Mouse (Mus musculus) MN1 (cell line): Measurements from ENCODE around the gene Olfr90.
"Not testable (repeated sequence)": the region's sequence is repeated elsewhere in the genome, so short reads cannot be mapped to it uniquely, and the experiment has no call there.

Experiments used
- DNase-seq: peaks from one replicate; pipeline ENCODE4 v3.0.0-alpha.2; 2016; ENCODE audit warnings: low spot score

The Olfr90 gene

DNA sequence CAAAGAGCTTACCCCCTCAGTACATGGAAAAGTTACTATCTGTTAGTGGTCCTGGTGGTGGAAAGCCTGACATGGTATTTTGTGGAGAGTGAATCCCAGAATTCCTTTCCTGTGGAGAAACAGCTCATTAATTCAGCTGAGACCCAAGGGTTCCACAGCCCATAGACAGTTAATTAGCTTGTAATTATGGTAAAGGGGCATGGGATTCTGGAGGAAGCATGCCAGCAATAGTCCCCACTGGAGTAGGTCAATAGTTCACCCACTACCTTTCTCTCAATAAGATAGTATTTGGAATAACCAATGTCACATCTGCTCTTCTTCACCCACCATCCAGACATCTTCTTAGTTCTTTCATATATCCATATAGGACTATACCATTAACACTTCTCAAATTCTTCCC lies at the start of gene Olfr90:
Gene Olfr90, minus strand, starts transcription at position 101 of the 400 bp plus-strand sequence.
- no peak for DNase-seq

DNA sequence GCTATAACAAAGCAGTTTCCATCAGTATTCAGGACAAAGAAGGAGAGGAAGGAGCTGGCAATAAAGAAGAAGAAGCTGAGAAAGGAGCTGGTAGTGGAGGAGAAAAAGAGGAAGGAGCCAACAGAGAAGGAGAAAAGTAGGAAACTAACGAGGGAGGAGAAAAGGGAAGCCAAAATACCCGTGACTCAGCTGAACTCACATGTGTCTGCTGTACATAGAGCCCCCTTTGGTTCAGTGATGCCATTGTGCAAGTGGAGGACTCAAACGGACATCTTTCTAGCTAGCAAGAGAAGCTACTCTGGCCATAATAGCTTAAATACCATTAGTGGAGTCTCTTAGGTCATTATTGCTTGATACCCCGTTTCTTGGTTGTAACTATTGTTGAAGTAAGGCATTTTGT lies 43.1 kb upstream of the Olfr90 start:
- not testable (repeated sequence) for DNase-seq

DNA sequence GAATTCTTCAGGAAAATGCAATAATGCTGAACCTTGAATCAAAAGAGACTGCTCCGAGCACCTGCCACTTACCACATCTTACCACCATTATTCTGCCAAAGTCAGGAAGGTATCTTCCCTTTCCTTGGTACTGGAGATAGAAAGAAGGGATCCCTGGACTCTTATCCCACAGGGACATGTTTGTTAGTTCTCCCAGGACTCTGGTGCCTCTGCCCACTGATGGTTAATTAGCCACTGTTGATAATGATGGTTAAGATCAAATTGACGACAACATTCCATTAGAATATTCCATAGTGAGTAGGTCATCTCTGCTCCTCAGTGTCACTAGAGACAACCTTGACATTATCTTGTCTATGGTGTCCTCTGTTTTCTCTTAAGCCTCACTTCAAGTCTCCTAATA lies 31.7 kb upstream of the Olfr90 start, which contains the start of gene Olfr92:
Gene Olfr92, minus strand, starts transcription at position 101 of the 400 bp plus-strand sequence.
- DNase-seq, result no peak

DNA sequence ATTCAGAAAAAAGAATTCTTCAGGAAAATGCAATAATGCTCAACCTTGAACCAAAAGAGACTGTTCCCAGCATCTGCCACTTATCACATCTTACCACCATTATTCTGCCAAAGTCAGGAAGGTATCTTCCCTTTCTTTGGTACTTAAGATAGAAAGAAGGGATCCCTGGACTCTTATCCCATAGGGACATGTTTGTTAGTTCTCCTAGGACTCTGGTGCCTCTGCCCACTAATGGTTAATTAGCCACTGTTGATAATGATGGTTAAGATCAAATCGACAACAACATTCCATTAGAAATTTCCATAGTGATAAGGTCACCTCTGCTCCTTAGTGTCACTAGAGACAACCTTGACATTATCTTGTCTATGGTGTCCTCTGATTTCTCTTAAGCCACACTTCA lies 9.9 kb upstream of the Olfr90 start, which contains the start of gene Olfr91:
Gene Olfr91, minus strand, starts transcription at position 101 of the 400 bp plus-strand sequence.
- DNase-seq, result no peak

DNA sequence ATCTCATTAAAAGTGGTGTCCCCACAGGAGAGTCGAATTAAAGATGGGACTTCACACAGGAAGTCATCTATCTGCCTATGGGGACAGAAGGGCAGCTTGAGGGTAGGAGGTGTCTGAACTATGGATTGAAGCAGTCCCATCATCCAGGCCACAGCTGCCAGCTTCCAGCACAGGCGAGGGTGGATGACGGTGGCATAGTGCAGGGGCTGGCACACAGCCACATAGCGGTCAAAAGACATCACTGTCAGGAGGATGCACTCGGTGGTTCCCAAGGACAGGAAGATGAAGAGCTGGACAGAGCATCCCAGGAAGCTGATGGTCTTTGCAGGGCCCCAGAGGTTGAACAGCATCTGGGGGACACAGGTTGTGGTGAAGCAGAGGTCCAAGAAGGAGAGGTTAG lies 5.0 kb upstream of the Olfr90 start:
- DNase-seq, result no peak

DNA sequence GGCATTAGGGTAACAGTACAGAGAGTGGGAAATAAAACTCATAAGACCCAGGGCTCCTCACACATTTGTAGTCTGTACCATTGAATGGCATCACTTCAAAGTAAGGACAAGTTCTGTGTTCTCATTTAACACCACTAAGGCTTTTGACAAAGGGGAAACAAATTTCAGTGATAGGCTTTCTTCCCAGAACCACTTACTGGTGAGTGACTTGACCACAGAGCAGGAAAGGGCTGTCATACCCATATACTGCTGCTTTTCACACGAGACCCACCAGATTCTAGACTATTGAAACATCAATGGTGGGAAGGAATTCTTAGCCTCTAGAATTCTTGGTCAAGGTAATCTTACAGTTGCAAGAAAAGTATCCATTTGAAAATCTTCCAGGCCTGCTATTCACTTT lies 3.9 kb upstream of the Olfr90 start:
- no peak for DNase-seq

DNA sequence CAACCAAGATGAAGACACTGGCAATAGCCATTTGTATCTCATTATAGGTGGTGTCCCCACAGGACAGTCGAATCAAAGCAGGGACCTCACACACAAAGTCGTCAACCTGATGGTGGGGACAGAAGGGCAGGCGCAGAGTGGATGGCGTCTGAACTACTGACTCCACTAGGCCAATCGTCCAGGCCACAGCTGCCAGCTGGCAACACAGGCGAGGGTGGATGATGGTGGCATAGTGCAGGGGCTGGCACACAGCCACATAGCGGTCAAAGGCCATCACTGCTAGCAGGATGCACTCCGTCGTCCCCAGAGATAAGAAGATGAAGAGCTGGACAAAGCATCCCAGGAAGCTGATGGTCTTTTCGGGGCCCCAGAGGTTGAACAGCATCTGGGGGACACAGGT lies 2.8 kb downstream of the Olfr90 start:
- no peak for DNase-seq

DNA sequence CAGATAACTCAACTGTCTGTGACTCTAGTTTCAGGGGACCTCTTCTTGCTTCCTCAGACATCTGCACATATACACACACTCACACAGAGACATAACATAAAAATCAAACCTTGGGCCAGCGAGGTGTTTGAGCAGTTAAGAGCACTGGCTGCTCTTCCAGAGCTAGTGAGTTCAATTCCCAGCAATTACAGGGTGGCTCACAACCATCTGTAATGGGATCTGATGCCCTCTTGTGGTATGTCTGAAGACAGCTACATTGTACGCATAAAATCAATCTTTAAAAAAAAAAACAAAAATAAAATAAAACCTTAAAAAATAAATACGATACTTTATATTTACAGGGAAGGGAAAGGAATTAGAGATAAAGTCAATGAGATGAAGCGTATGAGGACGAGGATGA lies 3.7 kb downstream of the Olfr90 start:
- DNase-seq, result no peak

DNA sequence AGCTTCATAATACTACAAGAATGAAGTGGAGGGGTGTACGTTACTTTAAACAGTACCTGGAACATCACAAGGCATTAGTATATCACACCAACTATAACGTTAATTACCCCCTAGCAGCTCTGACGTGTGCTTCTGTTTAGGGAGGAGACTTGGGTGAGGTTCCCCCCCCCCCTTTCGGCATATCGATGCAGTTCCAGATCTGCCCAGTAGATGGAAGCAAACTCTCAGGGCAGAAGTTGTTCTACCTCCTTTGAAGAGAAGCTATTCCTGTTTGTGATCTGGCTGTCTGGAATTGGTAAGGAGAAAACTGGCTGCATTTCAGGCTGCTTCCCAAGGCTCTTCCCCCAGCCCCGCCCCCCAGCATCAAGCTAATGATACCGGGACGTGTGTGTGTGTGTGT lies 5.0 kb downstream of the Olfr90 start:
- peak; percentile 63 for DNase-seq

DNA sequence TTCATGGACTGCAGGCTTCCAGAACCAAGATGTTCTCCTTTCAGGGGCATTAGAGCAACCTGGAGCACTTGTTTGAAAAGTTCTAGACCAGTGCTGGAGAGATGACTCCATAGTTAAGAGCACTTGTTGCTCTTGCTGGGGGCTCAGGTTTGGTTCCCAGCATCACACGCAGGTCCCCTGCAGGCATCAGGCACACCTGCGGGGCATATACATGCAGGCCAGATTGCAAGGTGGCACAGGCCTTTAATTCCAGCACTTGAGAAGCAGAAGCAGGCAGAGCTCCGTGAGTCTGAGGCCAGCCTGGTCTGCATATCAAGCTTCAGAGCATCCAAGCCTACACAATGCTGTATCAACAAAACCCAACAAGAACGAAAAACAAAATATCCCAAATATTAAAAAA lies 6.6 kb downstream of the Olfr90 start:
- no peak for DNase-seq

DNA sequence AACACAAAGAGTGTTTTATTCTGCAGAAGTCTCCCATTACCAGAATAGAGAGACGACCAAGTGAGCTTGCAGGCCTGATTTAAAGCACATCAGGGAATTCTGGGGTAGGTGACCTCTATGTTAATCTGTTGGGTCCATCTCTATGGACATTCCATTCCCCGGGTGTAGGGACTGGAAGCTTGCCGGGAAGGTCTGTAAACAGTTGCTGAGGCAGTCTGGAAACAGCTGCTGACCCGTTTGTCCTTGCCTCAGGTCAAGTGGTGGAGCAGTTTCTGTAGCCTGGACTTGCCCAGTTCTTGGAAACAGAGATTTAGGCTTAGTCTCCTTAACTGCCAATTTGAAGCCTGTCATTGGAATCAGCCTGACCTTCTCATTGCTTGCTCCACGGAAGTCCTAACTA lies 8.2 kb downstream of the Olfr90 start:
- DNase-seq, result no peak

DNA sequence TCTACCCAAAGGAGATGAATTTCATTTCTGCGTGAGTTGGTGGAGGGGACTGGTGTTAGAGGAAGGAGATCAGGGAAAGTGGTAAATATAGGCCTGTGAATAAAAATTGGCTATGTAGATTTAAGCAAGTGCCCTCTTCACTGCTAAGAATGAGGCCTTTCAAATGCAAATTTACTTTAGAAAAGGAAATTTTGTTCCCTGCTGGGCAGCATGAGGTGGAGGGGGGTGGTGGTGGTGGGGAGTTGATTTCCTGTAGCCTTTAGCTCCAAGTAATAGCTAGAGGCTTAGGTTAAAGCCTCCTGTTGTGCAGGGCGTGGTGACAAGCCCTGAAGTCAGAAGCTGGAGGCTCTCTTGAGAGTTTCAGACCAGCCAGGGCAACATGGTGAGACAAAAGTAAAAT lies 9.3 kb downstream of the Olfr90 start:
- DNase-seq, result no peak

DNA sequence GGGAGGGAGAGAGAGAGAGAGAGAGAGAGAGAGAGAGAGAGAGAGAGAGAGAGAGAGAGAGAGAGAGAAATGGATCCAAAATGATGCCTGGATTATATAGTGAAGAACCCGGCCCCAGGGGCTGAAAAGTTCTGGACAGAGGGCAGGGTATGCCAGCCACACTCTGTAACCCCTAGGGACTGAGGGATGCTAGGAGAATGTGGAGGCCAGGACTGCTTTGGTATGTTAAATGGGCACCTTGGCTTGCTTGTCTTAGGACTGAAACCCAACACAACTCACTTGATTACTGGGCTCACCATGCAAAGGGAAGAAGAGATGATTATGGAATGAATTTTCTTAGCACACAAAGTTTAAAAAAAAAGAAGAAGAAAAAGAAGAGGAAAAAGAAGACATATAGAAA lies 10.1 kb downstream of the Olfr90 start:
- no peak for DNase-seq

DNA sequence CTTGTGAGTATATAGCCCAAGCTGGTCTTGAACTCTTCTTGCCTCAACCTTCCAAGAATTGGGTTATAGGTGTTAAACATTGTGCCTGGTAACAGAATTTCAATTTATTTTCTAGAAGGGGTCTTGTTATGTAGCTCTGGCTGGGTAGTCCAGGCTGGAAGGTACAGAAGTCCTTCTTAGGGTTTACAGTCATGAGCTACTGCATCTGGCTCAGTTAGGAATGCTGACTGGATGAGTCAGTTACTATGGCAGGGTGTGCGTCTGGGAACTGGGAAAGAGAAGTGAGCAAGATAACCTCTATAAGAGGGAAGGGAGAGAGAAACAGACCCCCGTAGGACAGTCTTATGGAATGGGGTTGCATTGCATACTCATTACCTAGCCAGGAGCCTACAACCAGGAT lies 12.5 kb downstream of the Olfr90 start:
- DNase-seq, result no peak

DNA sequence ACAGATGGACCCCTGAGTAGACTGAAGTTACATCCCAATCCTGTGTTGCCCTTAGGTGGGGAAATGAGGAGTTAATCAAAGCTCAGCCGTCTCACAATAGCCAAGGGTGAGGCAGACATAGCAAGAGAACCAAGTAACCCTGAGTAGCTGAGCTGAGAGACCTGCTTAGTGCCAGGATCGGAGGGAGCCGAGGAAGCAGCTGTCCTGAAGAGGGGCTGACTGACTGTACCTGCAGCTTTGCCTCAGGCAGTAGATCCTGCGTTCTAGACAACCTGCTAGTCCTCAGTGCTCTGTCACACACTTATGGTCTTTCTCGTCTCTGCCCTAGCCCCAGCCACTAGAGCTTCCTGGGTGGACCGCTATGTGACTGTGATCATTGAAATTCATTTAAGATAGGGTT lies 13.1 kb downstream of the Olfr90 start:
- no peak for DNase-seq

DNA sequence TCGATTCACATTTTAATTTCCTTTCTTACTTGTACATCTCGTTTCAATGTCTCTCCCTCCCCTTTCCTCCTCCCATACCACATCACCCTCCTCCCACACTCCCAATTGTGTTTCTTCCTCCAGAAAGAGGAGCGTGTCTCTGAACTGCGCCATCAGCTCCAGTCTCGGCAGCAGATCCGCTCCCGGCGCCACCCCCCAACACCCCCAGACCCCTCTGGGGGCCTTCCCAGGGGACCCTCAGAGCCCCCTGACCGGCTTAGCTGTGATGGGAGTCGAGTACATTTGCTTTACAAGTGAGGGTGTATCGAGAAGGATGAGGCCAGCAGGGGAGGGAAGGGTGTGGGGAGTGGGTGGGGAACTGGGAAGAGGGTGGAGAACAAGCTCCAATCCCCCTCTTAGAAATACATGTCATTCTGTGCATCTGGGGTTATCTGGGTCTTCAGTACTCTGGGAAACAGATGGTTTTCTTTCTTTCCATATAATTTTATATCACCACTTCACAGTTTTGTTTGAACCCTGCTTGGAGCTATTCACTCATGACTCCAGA lies 15.5 kb downstream of the Olfr90 start:
- no peak for DNase-seq

DNA sequence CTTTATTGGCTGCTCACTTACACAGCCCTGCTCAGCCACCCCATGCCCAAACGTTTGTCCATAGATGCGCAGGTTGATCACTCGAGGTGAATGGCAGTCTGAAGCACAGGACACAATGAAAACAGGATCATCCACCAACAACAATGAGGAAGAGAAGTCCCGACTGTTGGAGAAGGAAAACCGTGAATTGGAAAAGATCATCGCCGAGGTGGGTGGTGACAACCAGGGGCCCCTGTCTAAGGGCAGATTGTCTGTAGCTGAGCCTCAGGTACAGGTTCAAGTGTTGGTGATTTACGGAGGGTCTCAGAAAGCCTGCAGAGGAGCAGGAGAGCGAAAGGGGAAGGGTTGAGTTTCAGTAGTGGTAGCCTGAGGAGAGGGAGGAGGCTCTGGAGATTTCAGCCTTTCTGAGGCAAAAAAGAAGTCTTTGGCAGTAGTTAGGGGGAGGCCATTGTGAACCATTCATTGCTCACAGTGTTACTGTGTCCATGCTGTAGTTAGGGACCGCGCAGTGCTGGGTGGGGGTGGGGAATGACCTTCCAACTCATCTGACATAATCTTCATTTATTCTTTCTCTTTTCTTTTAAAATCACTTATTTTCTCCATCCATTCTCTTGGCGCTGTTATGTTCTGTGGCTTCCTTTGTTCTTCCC lies 16.1 kb downstream of the Olfr90 start:
- no peak for DNase-seq

DNA sequence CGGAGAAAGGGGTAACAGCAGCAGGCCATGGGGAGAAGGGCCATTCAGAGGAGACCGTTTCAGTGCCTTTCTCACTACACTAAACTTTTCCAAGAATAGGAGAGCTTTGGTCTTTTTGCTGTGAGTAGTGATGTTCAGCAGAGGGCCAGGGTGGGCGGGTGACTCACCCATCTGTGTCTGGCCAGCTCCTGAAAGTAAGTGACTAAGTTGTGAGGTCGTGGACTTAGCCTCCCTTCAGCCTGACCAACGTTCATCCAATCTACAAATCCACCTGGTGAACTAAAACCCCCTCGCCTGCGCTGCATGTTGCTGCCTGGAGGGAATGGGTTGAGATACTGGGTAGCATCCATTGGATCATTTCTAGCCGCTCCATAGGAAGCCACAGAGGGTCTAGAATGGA lies 18.2 kb downstream of the Olfr90 start:
- no peak for DNase-seq

DNA sequence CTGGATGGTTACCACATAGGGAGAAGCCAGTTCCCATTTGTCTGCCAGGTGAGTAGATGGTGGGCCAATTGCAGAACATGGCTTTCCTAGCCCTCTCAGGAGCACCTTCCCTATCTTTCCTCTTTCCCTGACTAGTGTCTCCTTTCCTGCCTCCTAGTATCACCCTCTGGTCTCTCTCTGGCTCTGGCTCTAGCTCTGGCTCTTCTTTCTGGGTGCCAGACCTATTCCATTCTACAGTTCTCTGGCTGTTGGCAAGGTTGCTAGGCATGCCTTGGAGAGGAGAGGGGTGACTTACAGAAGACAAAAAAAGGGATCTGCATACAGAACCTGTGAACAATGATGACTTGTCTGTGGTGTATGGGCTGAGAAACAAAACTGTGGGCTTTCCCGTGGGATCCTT lies 20.4 kb downstream of the Olfr90 start:
- DNase-seq, result no peak

DNA sequence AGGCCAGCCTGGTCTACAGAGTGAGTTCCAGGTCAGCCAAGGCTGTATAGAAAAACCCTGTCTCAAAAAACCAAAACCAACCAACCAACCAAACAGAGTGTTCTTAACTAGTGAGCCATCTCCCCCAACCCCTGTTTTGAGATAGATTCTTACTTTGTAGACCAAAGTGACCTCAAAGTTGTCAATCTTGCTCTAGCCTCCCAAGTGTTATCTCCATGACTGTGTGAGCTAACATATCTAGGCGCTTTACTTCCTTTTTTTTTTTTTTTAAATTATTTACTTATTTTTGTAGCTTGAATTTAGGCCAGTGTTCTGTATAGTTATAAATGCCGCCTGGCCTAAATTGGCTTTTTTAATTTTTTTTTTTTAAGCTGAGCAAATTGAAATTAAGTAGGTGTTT lies 22.3 kb downstream of the Olfr90 start:
- no peak for DNase-seq

DNA sequence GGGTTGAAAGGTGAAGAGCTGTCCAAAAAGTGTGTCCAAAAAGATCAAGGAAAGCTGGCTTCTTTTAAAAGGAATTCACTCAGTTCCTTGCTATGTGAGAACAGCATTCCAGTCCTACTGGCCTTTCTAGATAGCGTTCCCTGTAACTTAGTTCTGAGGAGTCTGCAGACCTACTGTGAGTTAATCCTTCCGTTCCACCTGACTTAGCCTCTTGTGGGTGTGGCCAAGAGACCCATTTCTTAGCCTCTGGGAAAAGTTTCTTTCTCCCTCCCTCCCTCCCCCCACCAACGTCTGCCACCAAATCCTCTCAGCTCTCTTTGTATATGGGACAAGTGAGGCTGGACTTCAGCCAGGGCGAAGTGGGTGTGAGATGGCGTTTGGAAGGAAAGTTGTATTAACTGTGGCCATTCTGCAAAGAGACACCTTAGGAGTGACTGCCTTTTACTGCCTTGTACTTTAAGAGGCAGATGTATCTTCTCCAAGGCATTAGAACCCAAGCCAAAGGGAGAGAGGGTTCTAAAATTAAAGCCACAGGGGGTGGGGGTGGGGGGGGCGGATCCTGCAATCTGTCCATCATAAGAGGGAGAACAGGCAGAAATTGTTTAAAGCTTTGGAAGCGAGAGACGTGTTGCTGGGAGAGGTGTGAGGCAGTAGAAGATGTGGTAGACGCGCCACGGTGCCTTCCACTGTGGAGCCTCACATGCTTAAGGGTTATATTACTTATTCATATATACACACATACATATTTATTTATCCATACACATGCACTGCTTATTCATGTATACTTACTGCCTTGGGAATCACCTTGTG lies 24.4 kb downstream of the Olfr90 start:
- DNase-seq, result no peak

DNA sequence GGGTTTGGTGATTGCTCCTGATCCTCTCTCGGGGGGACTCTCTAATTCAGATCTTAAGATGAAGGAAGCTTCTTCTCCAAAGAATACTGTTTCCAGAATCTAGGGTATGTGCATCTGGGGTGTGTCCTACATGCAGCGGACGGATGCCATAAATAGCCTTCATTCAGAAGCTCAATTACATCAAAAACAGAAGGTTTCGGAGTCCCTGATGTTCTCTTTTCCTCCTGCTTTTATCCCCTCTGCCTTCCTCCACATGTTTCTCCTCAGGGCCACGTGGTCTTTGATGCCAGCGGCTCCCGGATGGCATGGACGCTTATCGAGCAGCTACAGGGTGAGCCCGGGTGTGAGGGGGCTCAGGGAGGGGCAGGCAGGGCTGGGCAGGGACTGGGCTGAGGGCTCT lies 25.2 kb downstream of the Olfr90 start:
- no peak for DNase-seq

DNA sequence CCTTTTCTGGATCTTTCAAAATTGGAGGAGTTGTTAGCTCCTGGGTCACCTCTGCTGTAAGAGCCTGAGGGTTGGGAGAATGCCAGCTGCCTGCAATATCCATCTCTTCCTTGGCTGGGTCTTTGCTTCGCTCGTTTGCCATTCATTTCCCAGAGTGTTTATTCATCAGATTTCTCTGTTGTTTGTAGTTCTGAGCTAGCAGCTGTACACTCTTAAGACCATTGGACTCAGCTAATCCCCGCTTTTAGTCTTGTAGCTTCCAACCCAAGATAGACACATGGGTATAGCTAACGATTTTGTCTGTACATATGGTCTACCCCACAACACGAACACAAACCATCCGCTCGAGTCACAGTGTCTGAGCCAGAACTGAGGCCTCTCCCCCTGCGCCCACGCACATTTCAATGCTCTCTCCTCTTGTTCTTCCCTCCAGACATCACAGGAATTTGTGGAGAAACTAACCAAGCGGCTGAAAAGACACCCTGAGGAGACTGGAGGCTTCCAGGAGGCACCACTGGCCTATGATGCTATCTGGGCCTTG lies 26.1 kb downstream of the Olfr90 start:
- DNase-seq, result no peak
